Mouse (Mus musculus): ENCODE measurements at regions not wholly inside any gene's neighbourhood (a gene's known extent, or its start where the extent isn't known, plus 50 kb on each side); places are given as distances from the start of the nearest gene placed in this dataset.

GRCm38 (mm10) chr3:147835716-147836115 is 983.5 kb downstream of the Ttll7 start:
- TF ChIP-seq CTCF (IDR thresholded peaks at IDR 0.05; ENCODE audit: low read depth): no peak
- no peak for TF ChIP-seq EP300 (IDR thresholded peaks at IDR 0.05; ENCODE audit: low read depth)

All from heart, postnatal 0 days (tissue).